Mouse (Mus musculus) limb, embryonic 10.5 days (tissue): ENCODE measurements around the gene Wrnip1. TPM values are rescaled to one million over a fixed set of nuclear protein-coding genes. Genes with fewer than 3 reads are reported as not detected.
A peak's percentile ranks its signal among the peaks of the same experiment; 100 is the strongest.

Experiments used
- DNase-seq: peaks from one replicate; pipeline ENCODE4 v3.0.0-alpha.2; 2017; ENCODE audit warnings: low spot score
- H3K27ac ChIP-seq: fragments of 300-500 bp; sonication (generic); 2 replicates; pipeline ENCODE4 v1.5.1; 2016; ENCODE audit warnings: mild to moderate bottlenecking
- H3K27me3 ChIP-seq: fragments of 300-500 bp; sonication (generic); 2 replicates; pipeline ENCODE4 v1.6.1; 2016; ENCODE audit warnings: low read depth, mild to moderate bottlenecking; ENCODE audit not compliant: poor library complexity, severe bottlenecking
- H3K36me3 ChIP-seq: fragments of 300-500 bp; sonication (generic); 2 replicates; pipeline ENCODE4 v1.6.1; 2016; ENCODE audit warnings: mild to moderate bottlenecking, moderate library complexity
- H3K4me1 ChIP-seq: fragments of 300-500 bp; sonication (generic); 2 replicates; pipeline ENCODE4 v1.6.1; 2016
- H3K4me3 ChIP-seq: fragments of 300-500 bp; sonication (generic); 2 replicates; pipeline ENCODE4 v1.5.1; 2016; ENCODE audit warnings: mild to moderate bottlenecking, moderate library complexity
- H3K9me3 ChIP-seq: fragments of 300-500 bp; sonication (generic); replicated peaks from 2 replicates; pipeline ENCODE4 v1.6.1; 2016; ENCODE audit warnings: mild to moderate bottlenecking
- WGBS: fragments of 180-500 bp; shearing (Covaris S2); methylation state at CpG from one replicate; pipeline ENCODE4 v1.1.7; 2016; 5-methylcytosine and 5-hydroxymethylcytosine counted together
- polyA plus RNA-seq: library from polyadenylated mRNA; unstranded; fragments of >200 nt; fragmentation: Nextera tagmentation; extraction: Ambion mirVana; gene quantifications from 2 replicates; pipeline ENCODE4 v1.2.1, GENCODE M21; 2016

Wrnip1 gene
- 14.8 and 20.6 TPM in 2 replicates for polyA plus RNA-seq

GRCm38 (mm10) chr13:32801693-32802221 is at the start of gene Wrnip1:
TSS of gene Wrnip1 (plus strand) at chr13:32802038.
- WGBS = under 1% methylated on average over 51 of the region's 51 CpGs
- peaks cover 32% of the 10 kb centered on the region for H3K4me1 ChIP-seq
- H3K27me3 ChIP-seq = no peaks in the 10 kb centered on the region
- H3K4me3 ChIP-seq = peak within 1 kb of the TSS; percentile 89
- peak within 1 kb of the TSS; percentile 88 for H3K27ac ChIP-seq
- H3K9me3 ChIP-seq = no peaks in the 10 kb centered on the region
- DNase-seq = peak; percentile 97
- peaks cover 10% of the 10 kb centered on the region for H3K36me3 ChIP-seq

DNA sequence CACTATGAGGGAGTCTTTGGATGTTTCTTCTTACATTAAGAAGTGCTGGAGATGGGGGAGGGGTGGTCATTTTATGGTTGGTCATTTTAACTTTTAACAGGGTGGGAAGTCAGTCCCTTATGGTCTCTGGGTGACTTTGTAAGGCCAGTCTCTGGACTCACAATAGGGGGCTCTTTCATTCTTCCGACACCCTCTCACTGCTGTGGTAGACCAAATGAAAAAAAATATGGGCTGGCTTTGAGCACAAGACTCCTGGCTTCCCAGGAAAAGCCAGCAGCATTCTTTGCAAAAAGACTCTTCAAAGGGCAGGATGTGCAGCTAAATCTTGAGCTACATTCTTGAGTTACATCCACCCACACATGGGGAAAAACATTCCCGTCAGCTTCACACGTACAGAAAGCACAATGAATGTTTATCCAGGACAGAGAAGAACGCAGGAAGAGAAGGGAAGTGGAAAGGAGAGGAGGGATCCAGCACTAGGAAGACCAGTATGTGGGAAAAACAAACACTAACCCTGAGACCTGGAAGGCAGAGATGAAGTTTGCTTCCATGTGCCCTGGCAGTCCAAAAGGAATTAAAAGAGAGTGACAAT is 49.7 kb upstream of the Wrnip1 start:
- Histone ChIP-seq H3K36me3 (no peaks in the 10 kb centered on the region), H3K4me1 (peaks cover 24% of the 10 kb centered on the region), H3K27me3 (peaks cover 17% of the 10 kb centered on the region; the same call in 1 of the 2 replicates), H3K4me3 (no peak overlapping the region), H3K9me3 (no peaks in the 10 kb centered on the region), H3K27ac (no peak overlapping the region)
- DNase-seq = no peak
- 34% methylated on average over 4 of the region's 4 CpGs for WGBS

DNA sequence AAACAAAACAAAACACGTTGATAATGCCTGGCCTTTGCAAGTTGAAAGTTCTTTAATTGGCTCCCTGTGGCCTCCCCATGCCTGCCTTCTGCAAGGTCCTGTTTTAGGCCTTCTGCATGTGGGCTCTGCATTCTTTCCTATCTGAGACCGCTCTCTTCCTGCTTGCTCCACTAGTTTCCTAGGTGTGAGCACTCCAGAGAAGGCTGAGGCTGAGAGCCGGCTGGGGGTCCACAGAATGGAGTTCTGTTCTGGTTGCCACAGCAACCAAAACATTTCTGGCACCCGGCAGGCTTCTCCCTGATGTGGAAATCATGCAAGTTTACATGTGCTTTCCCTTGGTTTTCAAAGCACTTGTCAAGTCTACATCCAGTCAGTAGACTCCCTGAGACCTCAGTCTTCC is 42.8 kb upstream of the Wrnip1 start:
- Histone ChIP-seq H3K27ac (no peak overlapping the region), H3K27me3 (peaks cover 31% of the 10 kb centered on the region), H3K36me3 (no peaks in the 10 kb centered on the region), H3K4me1 (peaks cover 21% of the 10 kb centered on the region), H3K9me3 (no peaks in the 10 kb centered on the region), H3K4me3 (no peak overlapping the region)
- DNase-seq = no peak
- WGBS = 20% methylated on average over 4 of the region's 4 CpGs

GRCm38 (mm10) chr13:32760795-32761194 is 41.0 kb upstream of the Wrnip1 start:
- no peak overlapping the region for H3K4me3 ChIP-seq
- no peak for DNase-seq

GRCm38 (mm10) chr13:32763141-32763540 is 38.7 kb upstream of the Wrnip1 start:
- WGBS = 89% methylated on average over 3 of the region's 3 CpGs
- Histone ChIP-seq H3K36me3 (no peaks in the 10 kb centered on the region), H3K27me3 (peaks cover 24% of the 10 kb centered on the region), H3K4me1 (peaks cover 10% of the 10 kb centered on the region), H3K4me3 (no peak overlapping the region), H3K9me3 (no peaks in the 10 kb centered on the region), H3K27ac (no peak overlapping the region)
- no peak for DNase-seq

More at GRCm38 (mm10) chr13:32760795-32761194, 41.0 kb upstream of the Wrnip1 start:
- peaks cover 21% of the 10 kb centered on the region for H3K4me1 ChIP-seq
- H3K9me3 ChIP-seq = no peaks in the 10 kb centered on the region
- no peak overlapping the region for H3K27ac ChIP-seq
- WGBS = 87% methylated on average over 2 of the region's 2 CpGs
- H3K27me3 ChIP-seq = peaks cover 24% of the 10 kb centered on the region
- no peaks in the 10 kb centered on the region for H3K36me3 ChIP-seq

DNA sequence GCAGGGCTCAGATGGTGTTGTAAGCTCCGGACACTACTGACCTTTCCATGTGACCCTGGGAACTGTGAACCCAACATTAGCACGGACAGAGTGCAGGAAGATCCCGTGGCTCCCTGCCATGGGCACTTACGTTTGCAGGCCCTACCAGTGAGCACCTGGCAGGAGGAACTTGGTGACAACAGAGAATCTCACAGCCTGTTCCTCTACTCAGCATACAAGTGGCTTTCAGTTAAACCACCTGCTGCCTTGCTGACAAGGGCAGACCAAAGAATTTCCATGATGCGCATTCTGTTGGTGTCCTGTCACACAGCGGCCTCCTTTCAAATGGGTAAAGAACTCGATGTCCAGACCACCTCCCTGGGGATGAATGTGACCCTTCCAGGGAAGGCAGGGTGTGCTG is 37.4 kb upstream of the Wrnip1 start:
- 38% methylated on average over 7 of the region's 7 CpGs for WGBS
- Histone ChIP-seq H3K4me1 (peaks cover under 1% of the 10 kb centered on the region; the same call in 1 of the 2 replicates), H3K9me3 (no peaks in the 10 kb centered on the region), H3K27me3 (peaks cover 20% of the 10 kb centered on the region; the same call in 1 of the 2 replicates), H3K27ac (no peak overlapping the region), H3K4me3 (no peak overlapping the region), H3K36me3 (no peaks in the 10 kb centered on the region)
- no peak for DNase-seq

- Histone ChIP-seq H3K27me3 (0 out of 2 replicates have a peak, but pooled peaks cover 6% of the 10 kb centered on the region), H3K9me3 (no peaks in the 10 kb centered on the region), H3K27ac (no peak overlapping the region), H3K4me3 (no peak overlapping the region), H3K4me1 (peaks cover 3% of the 10 kb centered on the region; the same call in 1 of the 2 replicates), H3K36me3 (no peaks in the 10 kb centered on the region)
- no peak for DNase-seq
- WGBS = 11% methylated on average over 4 of the region's 4 CpGs
Observed at GRCm38 (mm10) chr13:32768104-32768503, 33.7 kb upstream of the Wrnip1 start.

GRCm38 (mm10) chr13:32769960-32770359 is 31.9 kb upstream of the Wrnip1 start:
- Histone ChIP-seq H3K27me3 (0 out of 2 replicates have a peak, but pooled peaks cover 6% of the 10 kb centered on the region), H3K4me3 (no peak overlapping the region), H3K4me1 (peaks cover 3% of the 10 kb centered on the region; the same call in 1 of the 2 replicates), H3K9me3 (no peaks in the 10 kb centered on the region), H3K36me3 (no peaks in the 10 kb centered on the region), H3K27ac (no peak overlapping the region)
- no peak for DNase-seq
- 32% methylated on average over 3 of the region's 3 CpGs for WGBS

GRCm38 (mm10) chr13:32775889-32776288 is 25.9 kb upstream of the Wrnip1 start:
- Histone ChIP-seq H3K9me3 (no peaks in the 10 kb centered on the region), H3K4me3 (no peak overlapping the region), H3K27ac (no peak overlapping the region), H3K4me1 (no peaks in the 10 kb centered on the region), H3K36me3 (no peaks in the 10 kb centered on the region), H3K27me3 (no peaks in the 10 kb centered on the region)
- WGBS = 94% methylated on average over 9 of the region's 9 CpGs
- no peak for DNase-seq

DNA sequence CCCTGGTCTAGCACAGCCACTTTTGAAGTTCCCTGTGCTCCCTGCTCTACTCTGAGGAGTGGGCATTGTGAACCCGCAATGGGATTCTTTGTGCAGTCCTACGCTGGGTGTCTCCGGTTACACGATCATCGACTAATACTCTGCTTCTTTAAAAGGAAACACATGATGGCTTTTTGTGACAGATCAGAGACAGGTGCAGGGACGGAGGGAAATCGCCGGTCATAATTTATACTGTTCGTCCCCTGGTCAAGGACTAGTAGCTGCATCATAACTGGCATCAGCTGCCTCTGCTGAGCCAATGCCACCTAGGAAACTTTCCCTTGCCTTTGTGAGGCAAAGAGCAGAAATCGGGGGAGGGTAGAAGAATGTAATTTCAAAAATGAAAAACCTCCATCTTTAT is 25.5 kb upstream of the Wrnip1 start:
- no peak overlapping the region for H3K4me3 ChIP-seq
- no peaks in the 10 kb centered on the region for H3K4me1 ChIP-seq
- no peak overlapping the region for H3K27ac ChIP-seq
- no peaks in the 10 kb centered on the region for H3K36me3 ChIP-seq
- 82% methylated on average over 10 of the region's 10 CpGs for WGBS
- H3K27me3 ChIP-seq = no peaks in the 10 kb centered on the region
- no peak for DNase-seq
- H3K9me3 ChIP-seq = no peaks in the 10 kb centered on the region

DNA sequence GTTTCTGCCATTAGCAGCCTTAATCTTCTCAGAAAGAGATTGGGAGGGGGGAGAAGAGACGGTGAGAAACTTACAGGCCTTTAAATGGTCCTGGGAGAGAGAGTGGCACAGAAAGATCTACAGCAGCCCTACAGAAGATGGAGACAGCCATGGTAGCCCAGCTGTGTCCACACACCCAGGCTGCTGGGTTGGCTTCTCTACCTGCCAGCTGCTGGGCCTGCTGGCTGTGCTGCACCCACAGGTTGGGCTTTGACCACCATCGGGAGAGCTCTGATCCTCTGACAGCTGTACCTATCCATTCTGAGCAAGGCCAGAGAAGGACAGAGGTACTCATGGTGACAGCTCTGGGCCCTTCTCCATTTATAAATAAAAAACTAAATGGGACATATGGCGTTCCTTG is 23.0 kb upstream of the Wrnip1 start:
- 69% methylated on average over 3 of the region's 3 CpGs for whole genome bisulfite sequencing
- DNase-seq = no peak
- Histone ChIP-seq H3K4me3 (no peak overlapping the region), H3K27me3 (no peaks in the 10 kb centered on the region), H3K36me3 (no peaks in the 10 kb centered on the region), H3K4me1 (no peaks in the 10 kb centered on the region), H3K9me3 (no peaks in the 10 kb centered on the region), H3K27ac (no peak overlapping the region)

DNA sequence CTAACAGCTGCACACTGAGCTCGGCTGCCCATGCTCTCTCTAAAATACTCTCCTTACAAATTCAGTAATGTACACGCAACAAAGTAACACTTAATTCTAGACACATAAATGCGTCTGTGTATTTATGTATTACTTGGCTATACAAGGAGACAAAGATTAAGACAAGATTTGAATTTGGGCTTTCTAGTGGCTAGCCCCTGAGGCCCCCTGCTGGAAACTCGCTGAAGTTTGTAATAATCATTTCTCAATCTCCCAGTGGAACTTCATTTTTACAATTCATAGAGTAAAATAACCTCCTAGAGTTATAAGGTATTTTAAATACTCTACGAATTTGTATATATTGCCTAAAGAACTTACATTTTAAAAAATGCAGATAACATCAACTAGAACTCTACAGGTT is 18.8 kb upstream of the Wrnip1 start:
- Histone ChIP-seq H3K9me3 (no peaks in the 10 kb centered on the region), H3K27me3 (no peaks in the 10 kb centered on the region), H3K27ac (no peak overlapping the region), H3K4me3 (no peak overlapping the region), H3K36me3 (no peaks in the 10 kb centered on the region), H3K4me1 (no peaks in the 10 kb centered on the region)
- DNase-seq = no peak
- 75% methylated on average over 5 of the region's 5 CpGs for WGBS

DNA sequence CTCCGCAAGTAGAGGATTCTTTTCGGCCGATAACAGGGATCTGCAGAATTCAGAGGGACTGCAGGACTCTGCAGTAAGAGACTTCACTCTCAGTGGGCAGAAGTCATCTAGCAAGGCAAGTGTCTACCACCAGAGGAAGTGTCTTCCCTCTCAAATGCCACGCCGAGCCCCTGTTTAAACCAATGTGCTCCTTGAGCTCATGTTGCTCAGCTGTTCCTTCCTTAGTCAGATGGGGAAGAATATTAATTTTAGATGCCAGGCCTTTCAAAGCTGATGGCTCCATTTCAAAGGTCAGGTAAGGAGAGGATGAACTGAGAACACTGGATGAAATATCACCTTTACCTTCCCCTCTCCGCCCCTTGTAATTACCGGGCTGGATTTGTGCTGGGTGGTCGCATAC is 18.0 kb upstream of the Wrnip1 start, which contains the start of gene Mylk4:
Gene Mylk4, minus strand, starts transcription at position 139 of the 400 bp plus-strand sequence.
- 80% methylated on average over 8 of the region's 8 CpGs for WGBS
- H3K36me3 ChIP-seq = no peaks in the 10 kb centered on the region
- no peaks in the 10 kb centered on the region for H3K9me3 ChIP-seq
- H3K27me3 ChIP-seq = no peaks in the 10 kb centered on the region
- DNase-seq = no peak
- no peaks in the 10 kb centered on the region for H3K4me1 ChIP-seq
- no peak within 1 kb of the TSS for H3K4me3 ChIP-seq
- no peak within 1 kb of the TSS for H3K27ac ChIP-seq
